Mouse (Mus musculus) thymus, postnatal 0 days (tissue): ENCODE results near the gene Ltbp1. TPM values are rescaled to one million over a fixed set of nuclear protein-coding genes. Genes with fewer than 3 reads are reported as not detected.

ENCODE experiments used
- DNase-seq: peaks from one replicate; pipeline ENCODE4 v3.0.0-alpha.2; 2015; ENCODE audit warnings: low spot score
- polyA plus RNA-seq: library from polyadenylated mRNA; unstranded; fragments of >200 nt; fragmentation: Nextera tagmentation; extraction: Ambion mirVana; gene quantifications from 2 replicates; pipeline ENCODE4 v1.2.1, GENCODE M21; 2015

Ltbp1 gene
- polyA plus RNA-seq, 1 experiment from 2014 or later: 1.9 TPM

DNA sequence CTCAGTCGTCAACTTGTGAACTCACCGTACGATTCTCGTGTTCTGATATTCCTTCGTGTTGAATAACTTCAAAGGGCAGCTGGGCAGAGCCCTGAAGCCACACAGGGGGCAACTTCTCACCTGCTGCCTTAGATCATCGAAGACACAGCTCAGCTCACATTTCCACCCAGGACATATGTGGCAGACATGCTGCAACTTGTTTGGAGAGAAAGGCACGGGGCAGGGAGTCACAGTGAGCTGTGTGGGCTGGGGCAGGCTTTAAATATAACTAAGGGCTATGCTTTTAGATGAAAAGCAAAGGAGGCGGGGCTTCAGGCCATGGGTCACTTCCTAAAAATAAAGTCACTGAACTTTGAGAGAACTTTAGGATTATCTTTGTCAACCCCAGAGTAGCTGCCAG is 51.3 kb downstream of the Ltbp1 start:
- DNase-seq: no peak

DNA sequence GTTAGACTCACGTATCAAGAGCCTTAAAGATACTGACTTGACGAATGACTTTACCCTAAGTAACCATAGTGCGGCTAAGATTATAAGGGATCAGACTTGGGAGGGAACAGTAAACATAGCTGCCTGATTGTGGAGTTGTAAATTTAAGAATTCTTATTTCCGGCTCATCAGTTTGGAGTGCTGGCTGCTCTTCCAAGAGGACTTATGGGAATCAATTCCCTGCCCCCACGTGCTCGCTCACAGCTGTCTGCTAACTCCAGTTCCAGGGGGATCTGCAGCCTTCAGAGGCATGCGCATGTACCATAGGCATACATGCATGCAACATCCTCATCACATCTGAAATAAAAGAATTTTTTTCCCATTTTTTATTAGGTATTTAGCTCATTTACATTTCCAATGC is 61.0 kb downstream of the Ltbp1 start:
- no peak for DNase-seq

DNA sequence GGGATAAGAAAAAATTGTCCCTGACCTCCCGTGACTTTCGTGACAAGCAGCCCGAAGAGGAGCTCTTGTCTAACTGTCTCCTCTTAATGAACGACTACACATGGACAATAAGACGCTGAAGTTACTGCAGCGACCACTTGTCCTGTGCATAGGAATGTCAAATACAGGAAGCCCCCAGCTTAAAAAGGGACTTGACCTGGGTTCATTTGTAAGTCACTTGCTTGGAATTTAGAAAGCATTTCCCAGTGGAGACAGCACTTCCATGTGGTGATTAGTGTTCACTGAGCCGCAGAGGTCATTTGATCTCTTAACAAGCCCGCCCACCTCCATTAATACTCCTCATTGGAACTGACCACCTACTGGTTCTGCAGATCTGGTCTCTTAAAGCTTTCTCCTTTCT is 61.9 kb downstream of the Ltbp1 start:
- no peak for DNase-seq

DNA sequence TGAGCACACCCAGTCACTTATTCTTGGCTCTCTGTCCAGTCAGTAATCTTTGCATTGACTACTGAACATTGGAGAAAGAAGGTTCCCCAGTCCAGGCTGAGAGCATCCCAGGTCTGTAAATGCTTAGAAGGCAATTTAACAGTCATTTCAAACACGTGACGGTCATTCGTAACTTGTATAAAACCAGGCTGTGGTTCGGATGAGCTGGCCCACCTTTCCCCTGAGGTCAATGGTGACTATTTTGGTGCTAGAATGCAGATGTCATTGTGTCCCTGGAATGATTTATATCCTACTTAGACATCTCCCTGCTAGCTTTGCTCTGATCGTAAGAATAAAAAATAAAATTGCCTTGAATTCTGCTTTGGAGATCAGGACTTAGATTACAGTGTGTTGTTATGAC is 63.9 kb downstream of the Ltbp1 start:
- no peak for DNase-seq

DNA sequence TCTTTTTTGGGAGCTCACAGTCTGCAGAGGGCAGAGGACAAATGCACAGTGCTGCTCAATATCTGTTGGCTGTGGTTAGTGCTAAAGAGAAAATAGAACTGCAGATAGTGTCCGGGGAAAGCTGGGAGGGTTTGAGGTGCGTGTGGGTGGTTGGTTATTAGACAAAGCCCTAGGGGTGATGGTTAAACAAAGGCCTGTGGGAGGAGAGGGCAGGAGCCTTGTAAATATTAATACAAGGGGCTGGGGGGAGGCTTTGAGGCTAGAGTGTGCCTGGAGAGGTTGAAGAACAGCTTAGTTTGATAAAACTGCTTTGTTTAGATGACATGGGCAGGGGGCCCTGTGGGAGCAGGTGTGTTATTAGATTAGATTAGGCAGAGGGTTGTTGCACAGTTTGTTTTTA is 65.8 kb downstream of the Ltbp1 start:
- no peak for DNase-seq

DNA sequence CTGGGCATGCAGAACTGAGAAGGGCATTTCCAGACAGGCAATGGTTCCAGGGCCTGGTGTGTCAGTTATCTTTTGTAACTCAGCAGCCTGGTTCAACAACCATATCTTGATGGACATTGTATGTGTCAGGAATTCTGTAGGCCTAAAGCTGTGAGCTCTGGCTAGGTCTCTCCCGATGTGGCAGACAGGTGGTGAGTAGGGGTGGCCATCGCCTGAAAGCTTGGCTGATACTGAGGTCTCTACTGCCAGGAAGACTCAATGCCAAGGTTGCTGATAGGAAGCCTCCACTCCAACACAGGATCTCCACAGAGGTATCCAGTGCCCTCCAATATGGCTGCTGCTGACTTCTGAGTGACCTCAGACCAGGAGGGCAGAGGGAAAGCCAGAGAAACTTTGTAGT is 66.4 kb downstream of the Ltbp1 start:
- no peak for DNase-seq

DNA sequence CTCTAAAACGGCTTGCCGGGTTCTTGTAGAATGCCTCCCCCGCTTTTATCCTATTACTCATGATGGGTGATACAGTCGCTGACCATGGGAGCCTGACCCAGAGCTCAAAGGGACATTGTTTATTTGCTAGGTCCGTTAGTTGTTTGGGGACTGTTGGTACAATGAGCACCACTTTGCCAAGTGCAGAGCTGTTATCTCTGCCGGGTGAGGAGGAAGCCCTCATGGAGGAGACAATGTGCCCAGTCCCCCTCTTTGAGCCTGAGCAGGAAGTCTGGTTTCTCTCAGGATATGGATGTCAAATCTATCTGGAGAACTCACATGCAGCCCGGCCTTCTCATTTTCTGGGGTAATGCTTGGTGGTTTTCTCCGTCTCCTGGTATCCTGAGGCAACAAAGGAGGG is 68.5 kb downstream of the Ltbp1 start:
- no peak for DNase-seq

DNA sequence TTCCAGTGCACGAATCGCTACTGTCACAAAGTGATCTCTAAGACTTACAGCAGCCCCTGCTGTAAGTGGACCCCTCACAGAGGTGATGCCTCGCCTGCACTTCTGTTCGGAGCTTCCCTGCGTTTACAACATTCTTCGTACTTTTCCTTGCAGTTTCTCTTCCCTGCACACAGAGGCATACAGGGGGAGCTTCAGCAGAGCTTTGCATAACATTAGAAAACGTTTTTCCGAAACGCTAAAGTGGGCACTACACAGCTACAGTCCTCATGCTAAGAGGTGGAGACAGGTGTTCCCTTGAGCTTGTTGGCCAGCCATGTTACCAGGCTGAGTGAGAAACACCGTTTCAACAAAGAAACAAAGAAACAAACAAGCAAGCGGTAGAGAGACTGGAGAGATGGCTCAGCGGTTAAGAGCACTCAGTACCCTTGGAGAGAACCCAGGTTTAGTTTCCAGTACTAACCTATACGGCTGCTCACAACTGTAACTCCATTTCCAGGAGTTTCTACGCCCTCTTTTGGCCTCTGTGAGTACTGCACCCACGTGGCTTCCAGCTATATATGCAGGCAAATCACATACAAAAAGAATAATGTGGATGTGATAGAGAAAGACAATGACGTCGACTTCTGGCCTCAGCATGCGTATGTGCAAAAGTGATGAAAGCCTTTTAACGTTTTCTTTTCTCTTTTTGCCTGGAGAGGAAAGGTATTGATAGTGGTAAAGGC is 69.8 kb downstream of the Ltbp1 start:
- DNase-seq: no peak

DNA sequence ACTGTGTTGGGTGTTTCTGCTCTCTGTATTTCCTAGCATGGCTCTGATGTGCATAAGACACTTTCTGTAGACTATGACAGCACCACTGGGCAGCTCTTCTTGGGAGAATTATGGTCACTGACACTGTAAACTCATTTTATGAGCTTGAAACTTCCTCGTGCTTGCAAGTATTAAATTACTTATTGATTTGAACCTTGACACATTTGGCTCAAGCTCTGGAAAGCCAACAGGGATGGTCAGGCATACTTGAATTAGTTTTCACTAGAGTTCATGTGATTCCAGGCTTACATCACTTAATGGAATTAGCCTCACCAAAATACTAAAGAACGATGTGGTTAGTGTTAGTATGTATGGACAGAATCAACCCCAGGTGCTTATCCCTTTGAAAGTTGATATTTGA is 76.0 kb downstream of the Ltbp1 start:
- no peak for DNase-seq

DNA sequence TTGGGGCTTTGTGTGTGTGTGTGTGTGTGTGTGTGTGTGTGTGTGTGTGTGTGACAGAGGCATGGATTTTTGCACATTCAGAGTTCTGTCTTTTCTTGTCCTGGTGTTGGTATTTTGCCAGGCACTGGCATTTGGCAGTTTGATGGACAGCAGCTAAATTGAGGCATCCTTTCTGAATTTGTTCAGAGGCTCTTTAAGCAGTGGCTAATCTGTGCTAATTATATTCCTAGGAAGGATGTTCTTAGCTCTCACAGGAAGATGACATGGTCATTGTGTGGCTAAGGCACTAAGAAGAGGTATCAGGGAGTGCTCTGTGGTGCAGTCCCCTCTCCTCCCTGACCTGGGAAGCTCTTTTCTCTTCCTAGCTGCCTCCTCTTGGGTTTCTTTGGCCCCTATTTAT is 77.1 kb downstream of the Ltbp1 start:
- DNase-seq: no peak

DNA sequence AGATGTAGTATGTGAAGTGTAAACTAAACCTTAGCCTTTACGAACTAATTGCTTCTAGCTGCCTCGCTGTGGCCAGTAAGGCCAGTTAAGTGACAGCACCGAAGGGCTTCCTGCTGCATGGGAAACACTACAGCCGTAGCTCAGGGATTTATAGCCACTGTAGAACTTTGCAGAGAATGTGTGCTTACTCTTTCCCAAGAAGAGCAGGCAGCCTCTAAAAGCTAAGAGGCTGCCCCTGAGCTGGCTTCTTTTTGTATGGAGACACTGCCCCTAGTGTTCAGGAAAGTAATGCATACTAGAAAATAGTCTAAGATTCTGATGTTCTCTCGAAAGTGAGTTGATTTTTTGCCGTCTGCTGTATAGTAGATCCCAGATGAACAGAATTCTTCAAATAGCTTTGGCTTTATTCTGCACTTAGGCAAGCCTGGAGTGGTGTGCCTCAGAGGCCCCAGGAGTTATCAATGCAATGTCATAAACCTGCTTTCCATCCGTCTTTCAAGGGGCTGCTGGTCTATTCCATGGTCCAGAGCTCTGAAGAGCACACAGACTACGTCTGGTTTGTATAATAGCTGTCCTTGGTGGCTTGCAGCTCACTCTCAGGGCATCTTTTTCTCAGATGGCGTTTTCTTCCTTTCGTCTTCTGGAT is 82.1 kb downstream of the Ltbp1 start:
- peak; percentile 8 for DNase-seq

DNA sequence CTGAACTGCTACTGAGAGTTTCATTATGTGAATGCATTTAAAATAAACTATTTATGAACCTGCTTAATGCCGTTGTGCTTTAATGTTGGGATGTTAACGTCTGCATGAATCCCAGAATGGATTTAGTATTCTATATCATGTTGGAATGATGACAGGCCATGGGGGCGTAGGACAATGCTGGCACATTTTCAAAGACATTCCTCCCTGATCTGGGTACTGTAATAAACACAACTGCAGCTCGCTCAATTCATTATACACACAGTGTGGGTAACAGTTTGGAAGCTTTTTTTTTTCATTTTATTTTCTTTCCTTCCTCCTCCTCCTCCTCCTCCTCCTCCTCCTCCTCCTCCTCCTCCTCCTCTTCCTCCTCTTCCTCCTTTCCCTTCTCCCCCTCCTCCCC is 82.9 kb downstream of the Ltbp1 start:
- DNase-seq: no peak

DNA sequence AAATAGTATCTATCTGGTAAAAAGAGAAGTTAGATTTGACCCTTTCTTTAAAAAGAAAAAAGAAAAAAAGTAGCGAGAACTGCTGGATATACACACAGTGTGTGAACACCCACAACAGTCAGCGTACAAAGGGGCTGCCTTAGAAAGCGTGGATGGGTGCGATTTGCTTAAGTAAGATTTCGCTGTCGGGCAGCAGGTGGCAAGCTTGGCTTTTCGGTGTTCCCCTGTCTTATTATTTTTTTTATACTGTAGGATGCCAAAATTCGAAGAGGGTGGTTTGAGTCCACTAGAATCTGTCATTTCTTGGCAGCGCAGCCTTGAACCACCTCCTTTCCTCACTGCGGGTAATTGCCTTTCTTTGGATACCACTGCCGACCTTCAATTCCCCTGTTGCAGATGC is 83.4 kb downstream of the Ltbp1 start:
- DNase-seq: no peak

DNA sequence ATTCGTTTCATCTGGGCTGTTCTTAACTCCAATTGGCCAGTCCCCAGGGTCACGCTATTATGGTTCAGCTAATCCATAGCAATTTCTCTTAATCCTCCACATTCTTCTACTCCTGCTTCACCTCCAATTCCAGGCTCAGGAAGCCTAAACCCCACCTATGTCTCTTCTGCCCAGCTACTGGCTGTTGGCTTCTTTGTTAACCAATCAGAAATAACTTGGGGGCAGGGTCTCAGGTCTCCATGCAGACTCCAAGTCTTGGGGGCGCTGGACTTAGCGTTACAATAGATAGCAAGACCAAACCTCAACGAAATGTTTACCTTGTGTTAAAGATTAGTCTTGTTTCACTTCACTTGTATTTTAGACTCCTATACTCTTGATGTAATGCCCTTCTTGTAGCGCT is 85.2 kb downstream of the Ltbp1 start:
- DNase-seq: no peak

DNA sequence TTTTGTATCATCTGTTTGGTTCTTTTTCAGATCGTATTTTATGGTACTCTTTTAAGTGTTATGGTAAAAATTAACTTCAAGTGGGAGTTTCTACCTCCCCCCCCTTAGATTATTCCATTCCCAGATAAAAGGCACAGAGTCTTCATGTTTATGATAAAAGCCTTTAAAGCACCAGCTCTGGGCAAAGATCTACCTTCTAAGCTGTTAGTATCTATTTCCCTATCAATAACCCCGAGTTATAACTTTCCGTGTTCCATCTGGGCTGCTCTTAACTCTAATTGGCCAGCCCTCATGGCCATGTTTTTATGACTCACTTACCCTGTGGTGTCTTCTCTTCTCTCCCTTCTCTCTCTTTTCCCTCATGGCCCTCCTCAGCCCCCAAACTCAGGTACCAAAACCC is 88.2 kb downstream of the Ltbp1 start:
- DNase-seq: no peak

DNA sequence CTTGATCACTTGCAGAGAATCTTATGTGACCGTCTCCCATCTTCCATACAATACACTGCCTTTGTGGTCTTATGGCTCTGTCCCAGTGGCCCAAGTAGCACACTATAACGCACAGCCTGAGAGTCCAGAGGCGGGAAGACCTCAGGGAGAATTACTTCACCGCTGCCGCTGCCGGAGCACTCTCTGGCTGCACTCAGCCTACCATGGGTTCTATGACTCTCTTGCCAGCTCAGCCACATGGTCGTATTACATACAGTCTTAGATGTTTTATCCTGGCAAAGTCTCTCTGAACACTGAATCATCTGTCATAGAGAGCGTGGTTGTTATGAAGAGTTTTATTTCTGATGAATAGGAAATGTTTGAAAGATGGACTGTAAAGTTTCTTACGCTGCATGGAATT is 89.2 kb downstream of the Ltbp1 start:
- DNase-seq: no peak

DNA sequence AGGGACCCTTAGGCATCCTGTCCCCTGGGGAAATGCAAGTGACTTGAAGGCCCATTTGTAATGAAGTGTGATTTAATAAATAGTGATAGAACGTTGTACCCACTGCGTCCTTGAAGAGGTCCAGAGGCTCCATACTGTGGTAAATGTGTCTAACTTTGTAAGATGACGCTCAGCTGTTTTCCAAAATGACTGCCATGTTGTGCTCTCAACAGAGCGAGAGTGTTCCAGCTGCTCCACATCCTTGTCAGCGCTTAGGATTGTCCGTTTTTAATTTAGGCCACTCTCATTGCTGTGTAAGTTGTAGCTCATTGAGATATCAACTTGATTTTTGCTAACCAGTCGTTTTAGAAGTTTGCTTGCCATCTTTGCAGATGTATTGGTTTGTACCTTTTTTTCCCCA is 91.4 kb downstream of the Ltbp1 start:
- DNase-seq: no peak

DNA sequence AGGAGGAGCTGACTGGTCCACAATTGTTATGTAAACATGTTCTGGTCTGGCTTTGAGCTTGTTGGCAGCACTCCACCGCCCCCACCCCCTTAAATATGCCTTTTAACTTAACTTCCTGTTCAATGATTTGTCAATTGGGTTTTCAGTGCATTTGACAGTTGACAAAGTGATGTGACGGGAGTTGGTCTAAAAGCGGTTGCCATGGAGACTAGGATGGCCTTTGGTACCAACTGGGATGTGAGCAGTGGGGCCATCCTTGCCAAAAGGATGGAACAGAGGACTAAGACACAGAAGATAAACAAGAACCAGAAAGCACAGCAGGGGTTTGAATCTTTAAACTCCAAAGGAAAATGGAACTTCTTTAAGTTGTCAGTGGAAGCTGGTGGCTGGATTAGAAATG is 92.0 kb downstream of the Ltbp1 start:
- DNase-seq: no peak

DNA sequence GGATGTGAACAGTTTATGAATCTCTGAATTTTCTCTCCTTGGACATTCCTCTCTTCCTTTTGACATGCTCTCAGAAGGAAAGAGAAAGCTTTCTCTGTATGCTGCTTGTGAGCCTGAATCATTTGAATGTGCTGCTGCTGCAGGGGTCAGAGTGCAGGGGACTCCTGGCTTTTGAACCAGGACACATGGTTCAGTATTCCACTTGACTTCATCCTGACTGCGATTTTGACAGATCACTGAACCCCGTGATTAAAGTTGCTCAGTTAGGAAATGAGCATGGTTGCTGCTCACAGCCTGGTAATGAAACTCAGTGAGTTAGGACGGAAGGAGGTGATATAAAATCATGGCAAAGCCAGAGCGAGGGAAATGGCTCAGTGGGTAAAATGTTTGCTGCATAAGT is 95.8 kb downstream of the Ltbp1 start:
- no peak for DNase-seq

DNA sequence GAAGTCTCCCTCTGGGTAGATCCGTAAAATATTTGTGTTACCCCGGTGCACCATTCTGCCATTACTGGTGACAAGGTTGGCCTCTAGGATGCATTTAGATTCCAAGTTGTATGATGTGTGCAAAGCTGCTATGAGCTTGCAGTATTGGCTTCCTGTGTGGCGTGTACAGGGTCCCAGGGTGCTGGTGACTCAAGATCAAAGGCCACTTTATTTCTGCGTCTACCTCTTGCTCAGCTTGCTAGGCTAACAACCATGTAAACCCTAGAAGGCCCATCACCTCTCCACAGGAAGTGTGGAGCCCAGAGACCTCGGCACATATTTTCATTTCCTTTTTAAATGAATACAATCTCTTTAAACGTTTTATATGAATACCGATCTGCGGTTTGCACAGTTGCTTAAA is 96.6 kb downstream of the Ltbp1 start:
- no peak for DNase-seq

DNA sequence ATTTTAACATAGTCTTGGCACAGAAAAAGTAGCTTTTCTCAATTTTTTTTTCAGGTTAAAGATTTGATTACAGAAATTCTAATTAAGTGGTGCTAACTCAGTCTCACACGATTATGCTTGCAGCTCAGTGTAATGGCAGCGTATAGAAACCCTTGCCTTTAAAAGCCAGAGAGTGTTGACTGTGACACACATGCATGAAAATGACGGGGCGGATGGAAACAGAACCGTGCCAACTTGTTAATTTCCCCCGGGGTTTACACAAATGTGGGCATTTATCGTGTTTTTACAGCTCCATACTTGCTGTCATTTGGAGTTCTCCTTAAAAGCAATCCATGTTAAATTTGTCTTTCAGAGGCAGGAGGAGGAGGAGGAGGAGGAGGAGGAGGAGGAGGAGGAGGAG is 102.0 kb downstream of the Ltbp1 start:
- DNase-seq: no peak

DNA sequence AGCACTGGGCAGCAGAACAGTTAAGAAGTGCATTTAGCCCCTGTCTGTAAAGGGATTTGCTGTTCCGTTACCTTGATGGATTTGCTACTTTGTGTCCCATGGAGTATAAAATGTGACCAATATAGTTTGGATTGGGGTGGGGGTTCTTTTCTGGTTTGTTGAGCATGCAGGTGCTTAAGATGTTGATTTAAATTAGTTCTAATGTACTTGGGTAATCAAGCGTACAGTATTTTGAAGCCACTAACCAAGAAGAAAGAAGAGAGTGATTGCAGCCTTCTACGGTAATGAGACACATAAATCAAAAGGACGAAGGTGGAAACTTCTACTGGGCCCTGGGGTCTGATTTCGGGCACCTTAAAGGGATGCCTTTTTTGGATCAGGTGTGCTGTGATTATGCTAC is 102.5 kb downstream of the Ltbp1 start:
- no peak for DNase-seq

DNA sequence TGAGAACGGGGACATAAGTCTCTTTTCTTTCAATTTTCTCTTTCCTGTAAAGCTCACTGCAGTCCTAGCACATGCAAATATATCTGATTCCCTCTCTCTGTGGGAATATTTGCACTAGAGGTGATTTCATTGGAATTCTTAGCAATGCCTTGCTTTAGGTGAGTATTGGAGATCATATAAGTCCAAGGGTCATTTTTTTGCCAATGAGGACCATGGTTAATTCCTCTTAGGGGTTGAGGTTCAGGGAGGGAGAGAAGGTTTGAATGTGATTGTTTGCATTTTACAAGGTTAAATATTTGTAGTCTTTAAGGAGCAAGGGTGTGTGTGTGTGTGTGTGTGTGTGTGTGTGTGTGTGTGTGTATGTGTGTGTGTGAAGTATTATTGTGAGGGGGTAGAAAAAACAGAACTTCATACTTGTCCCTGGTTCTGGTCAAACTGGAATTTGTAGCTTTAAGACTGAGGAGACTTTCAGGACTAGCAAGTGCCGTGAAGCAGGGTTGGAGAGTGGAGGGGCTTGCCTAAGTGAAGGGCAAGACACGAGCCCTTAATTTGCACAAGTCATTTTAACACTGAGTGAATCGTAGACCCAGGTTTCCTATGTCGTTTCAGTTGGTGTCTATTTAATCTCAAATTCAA is 103.8 kb downstream of the Ltbp1 start:
- DNase-seq: no peak
